Mouse (Mus musculus) cerebellum, postnatal 25 days (tissue): ENCODE results near the gene Gm9887.
A peak's percentile ranks its signal among the peaks of the same experiment; 100 is the strongest.

Experiments
- DNase-seq, 2 experiments: peaks; one replicate each; pipeline ENCODE4 v3.0.0; 2021; ENCODE audit warnings: mixed read lengths in 2 of 2

Gene Gm9887

GRCm38 (mm10) chr12:69356546-69357299 lies 15.5 kb downstream of the Gm9887 start, which contains the start of gene Nemf:
Nemf (minus strand) TSS chr12:69357165.
- peak; percentile 93 for DNase-seq

GRCm38 (mm10) chr12:69351685-69352084 lies 20.6 kb downstream of the Gm9887 start:
- no peak for DNase-seq

- no peak for DNase-seq
These were observed 22.3 kb downstream of the Gm9887 start for GRCm38 (mm10) chr12:69349928-69350327.

DNA sequence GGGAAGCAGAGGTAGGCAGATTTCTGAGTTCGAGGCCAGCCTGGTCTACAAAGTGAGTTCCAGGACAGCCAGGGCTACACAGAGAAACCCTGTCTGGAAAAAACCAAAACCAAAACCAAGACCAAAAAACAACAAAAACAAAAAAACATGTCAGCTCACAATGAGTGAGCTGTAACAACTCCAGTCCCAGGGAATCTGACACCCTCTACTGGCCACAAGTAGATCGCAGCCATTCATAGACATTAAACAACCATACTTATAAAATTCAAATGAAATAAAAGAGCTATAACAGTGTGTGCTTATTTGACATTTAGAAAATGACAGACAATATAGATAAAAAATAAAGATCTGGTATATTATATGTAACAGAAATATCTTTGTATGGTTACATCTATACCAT lies 38.7 kb downstream of the Gm9887 start:
- DNase-seq: peak in 1 of 2 experiments; percentile 28

GRCm38 (mm10) chr12:69332147-69332546 lies 40.1 kb downstream of the Gm9887 start:
- no peak for DNase-seq

DNA sequence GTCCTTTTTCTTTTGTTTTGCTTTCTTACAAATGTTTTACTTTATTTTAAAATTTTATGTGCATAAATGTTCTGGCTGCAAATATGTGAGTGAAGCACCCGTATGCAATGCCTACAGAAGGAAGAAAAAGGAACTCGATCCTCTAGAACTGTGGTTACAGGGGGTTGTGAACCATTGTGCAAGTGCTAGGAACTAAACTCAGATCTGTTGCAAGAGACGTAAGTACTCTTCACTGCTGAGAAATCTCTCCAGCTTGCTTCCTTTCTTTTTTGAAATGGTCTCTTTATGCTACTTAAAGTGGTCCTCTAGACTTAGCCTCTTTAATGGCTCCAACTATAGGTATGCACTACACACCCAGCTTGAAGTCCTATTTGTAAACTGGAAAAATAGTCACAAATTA lies 41.1 kb downstream of the Gm9887 start:
- DNase-seq: no peak
